Mouse (Mus musculus) brain, embryonic 14.5 days (tissue): ENCODE measurements around the gene Creb3l1.

Experiments
- CTCF ChIP-seq: fragments of 200-500 bp; IDR thresholded peaks from 2 replicates; pipeline ENCODE4 v1.5.1; 2012; ENCODE audit warnings: inconsistent platforms, mild to moderate bottlenecking, moderate library complexity, borderline replicate concordance; ENCODE audit not compliant: insufficient read depth, insufficient read length; ENCODE audit errors: extremely low read depth
- POLR2A ChIP-seq: fragments of 200-500 bp; IDR thresholded peaks from 2 replicates; pipeline ENCODE4 v1.6.1; 2012; ENCODE audit warnings: mild to moderate bottlenecking, inconsistent platforms, borderline replicate concordance; ENCODE audit not compliant: poor library complexity, insufficient read depth, insufficient read length, severe bottlenecking; ENCODE audit errors: extremely low read depth

DNA sequence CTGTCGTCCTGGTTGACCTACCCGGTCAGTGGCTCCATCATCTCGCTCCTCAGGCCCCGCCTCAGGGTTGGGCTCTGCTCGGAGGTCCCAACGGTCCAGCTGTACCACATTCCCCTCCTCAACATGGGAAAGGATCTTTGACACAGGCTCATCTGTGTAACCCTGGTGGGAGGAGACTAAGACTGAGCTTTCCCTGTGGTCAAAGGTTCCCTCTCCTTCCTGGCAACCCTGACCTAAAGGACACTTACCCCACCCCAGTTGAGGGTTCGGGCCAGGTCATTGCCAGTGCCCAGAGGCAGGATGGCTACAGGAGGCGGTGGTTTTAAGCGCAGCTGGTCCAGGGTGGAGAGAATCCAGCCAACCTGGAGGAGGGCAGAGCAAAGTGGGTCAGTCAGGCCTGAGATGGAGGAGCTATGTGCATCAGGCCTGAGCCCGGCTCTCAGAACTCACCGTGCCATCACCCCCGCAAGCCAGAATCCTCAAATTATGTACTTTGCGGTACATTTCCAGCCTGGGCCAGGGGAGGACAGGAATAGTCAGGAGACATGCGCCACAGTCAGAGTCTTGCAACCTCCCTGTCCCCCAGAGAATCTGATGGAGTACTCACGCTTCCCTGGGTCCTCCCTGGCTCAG is 84.9 kb downstream of the Creb3l1 start:
- TF ChIP-seq CTCF (no peak), POLR2A (no peak)
